Mouse (Mus musculus) ES-E14 (cell line): ENCODE results near the gene Zfhx3. TPM values are rescaled to one million over a fixed set of nuclear protein-coding genes. Genes with fewer than 3 reads are reported as not detected.

Experiments
- DNase-seq: peaks from one replicate; pipeline ENCODE4 v3.0.0-alpha.2; 2013; ENCODE audit warnings: low read depth, low spot score
- H3K27ac ChIP-seq: 2 replicates; pipeline ENCODE4 v1.5.1; 2012; ENCODE audit warnings: low read depth, mild to moderate bottlenecking, low read length, moderate library complexity, mixed read lengths; ENCODE audit not compliant: poor library complexity, insufficient read depth, severe bottlenecking
- H3K36me3 ChIP-seq: 2 replicates; pipeline ENCODE4 v1.6.1; 2012; ENCODE audit warnings: mild to moderate bottlenecking, low read length, moderate library complexity, mixed read lengths; ENCODE audit not compliant: control insufficient read depth, poor library complexity, insufficient read depth, severe bottlenecking
- H3K4me1 ChIP-seq, 2 experiments: fragments of 150-350 bp in 1 of 2; sonication (generic) in 1 of 2; 2 replicates each; pipeline ENCODE4 v1.6.1; 2012; ENCODE audit warnings: low read length in 2 of 2, mild to moderate bottlenecking in 1 of 2, mixed read lengths in 1 of 2; ENCODE audit not compliant: control insufficient read depth in 2 of 2, insufficient read depth in 2 of 2, poor library complexity in 1 of 2
- H3K4me3 ChIP-seq, 2 experiments: fragments of 150-350 bp in 1 of 2; sonication (generic) in 1 of 2; 2 replicates each; pipeline ENCODE4 v1.5.1; 2012; ENCODE audit warnings: low read length in 2 of 2, low read depth in 1 of 2, mild to moderate bottlenecking in 1 of 2, mixed read lengths in 1 of 2; ENCODE audit not compliant: insufficient read depth in 1 of 2, poor library complexity in 1 of 2, severe bottlenecking in 1 of 2
- H3K9ac ChIP-seq: 2 replicates; pipeline ENCODE4 v1.6.1; 2012; ENCODE audit warnings: low read depth, mild to moderate bottlenecking, low read length, mixed read lengths; ENCODE audit not compliant: poor library complexity, insufficient read depth, severe bottlenecking
- H3K9me3 ChIP-seq: fragments of 150-350 bp; sonication (generic); 2 replicates; pipeline ENCODE4 v1.6.1; 2012; ENCODE audit warnings: low read depth, mild to moderate bottlenecking, low read length; ENCODE audit not compliant: control insufficient read depth, insufficient read depth
- CHD2 ChIP-seq: IDR thresholded peaks from 2 replicates; pipeline ENCODE4 v1.6.1; 2014; ENCODE audit warnings: mild to moderate bottlenecking, low read depth, low read length, inconsistent platforms
- HCFC1 ChIP-seq: IDR thresholded peaks from 2 replicates; pipeline ENCODE4 v1.6.1; 2012; ENCODE audit warnings: low read length, inconsistent platforms, borderline replicate concordance; ENCODE audit not compliant: insufficient read depth
- MAFK ChIP-seq: IDR thresholded peaks from 2 replicates; pipeline ENCODE4 v1.6.1; 2014; ENCODE audit warnings: mild to moderate bottlenecking, low read depth, low read length, inconsistent platforms; ENCODE audit not compliant: insufficient read depth
- ZC3H11A ChIP-seq: IDR thresholded peaks from 2 replicates; pipeline ENCODE4 v1.6.1; 2012; ENCODE audit warnings: low read depth, mild to moderate bottlenecking, inconsistent platforms, low read length, borderline replicate concordance
- ZNF384 ChIP-seq: IDR thresholded peaks from 2 replicates; pipeline ENCODE4 v1.6.1; 2012; ENCODE audit warnings: low read depth, low read length, inconsistent platforms
- in situ Hi-C, 2 experiments: fragments of 600-800 bp; cut with MboI; formaldehyde crosslinking; loops; one replicate each; pipeline ENCODE4 v1.15.1; 2025; ENCODE audit warnings: low sequenced_read_pairs in 2 of 2, inconsistent platforms in 1 of 2; ENCODE audit not compliant: unreplicated experiment in 2 of 2
- total RNA-seq: library from RNA; depleted of rRNA; stranded (reverse); fragments of 300-350 nt; gene quantifications from 2 replicates; pipeline ENCODE4 v1.2.3, GENCODE M21; 2012

Zfhx3 gene
- total RNA-seq, 1 experiment, result 8.8 TPM

DNA sequence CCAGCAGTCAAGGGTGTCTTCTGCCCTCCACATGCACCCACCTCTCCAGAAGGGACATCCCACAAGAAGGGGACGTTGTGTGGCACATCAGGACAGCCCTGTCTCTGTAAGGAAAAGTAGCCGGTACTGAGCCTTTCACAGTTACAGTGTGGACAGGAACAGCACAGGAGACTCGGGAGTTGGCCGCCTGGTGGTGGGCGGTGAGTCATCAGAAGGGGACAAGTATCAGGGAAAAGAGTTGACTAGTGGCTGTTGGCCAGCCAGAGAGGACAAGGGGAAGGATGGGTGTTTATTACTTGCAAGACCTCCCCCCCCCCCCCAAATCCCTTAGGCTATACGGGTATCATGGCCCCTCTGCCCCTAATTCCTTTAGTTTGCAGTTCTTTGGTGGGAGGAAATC is 940.9 kb downstream of the Zfhx3 start:
- H3K27ac ChIP-seq, result no peak overlapping the region
- no peak overlapping the region for H3K9ac ChIP-seq
- H3K4me3 ChIP-seq, result no peak overlapping the region
- no peaks in the 10 kb centered on the region for H3K9me3 ChIP-seq
- peaks cover 2% of the 10 kb centered on the region; the same call in 1 of the 2 replicates for H3K36me3 ChIP-seq
- no peak for DNase-seq
- in situ Hi-C loops, result no loop called here
- peaks cover 0 to 8% of the 10 kb centered on the region in 2 experiments; a peak in 1 of 4 replicates for H3K4me1 ChIP-seq
- TF ChIP-seq CHD2, result no peak
- no peak for TF ChIP-seq ZC3H11A
- TF ChIP-seq HCFC1, result no peak
- no peak for TF ChIP-seq MAFK
- TF ChIP-seq ZNF384, result no peak

DNA sequence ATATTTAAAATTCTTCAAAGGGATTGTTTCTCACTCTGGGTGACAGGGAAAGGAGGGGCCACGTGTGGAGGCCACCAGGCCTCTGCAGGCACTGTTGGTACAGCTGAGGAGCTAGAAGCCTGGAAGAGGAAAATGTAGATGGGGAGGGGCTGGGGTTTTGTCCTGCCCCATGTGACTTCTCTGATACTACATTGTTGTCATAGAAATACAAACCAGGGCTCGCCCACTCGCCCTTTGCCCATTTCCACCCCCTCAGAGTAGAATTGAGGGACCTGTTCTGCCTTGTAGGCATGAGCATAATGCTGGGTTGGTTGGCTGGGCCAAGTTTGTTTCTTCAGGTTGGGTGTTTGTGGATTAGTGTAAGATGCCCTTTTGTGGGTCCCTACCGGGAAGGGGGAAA is 942.5 kb downstream of the Zfhx3 start:
- Histone ChIP-seq H3K4me1 (peaks cover 0 to 7% of the 10 kb centered on the region in 2 experiments; a peak in 1 of 4 replicates), H3K9me3 (no peaks in the 10 kb centered on the region), H3K36me3 (peaks cover 2% of the 10 kb centered on the region; the same call in 1 of the 2 replicates), H3K4me3 (no peak overlapping the region), H3K9ac (no peak overlapping the region), H3K27ac (no peak overlapping the region)
- DNase-seq, result no peak
- TF ChIP-seq ZNF384 (no peak), HCFC1 (no peak), CHD2 (no peak)
- in situ Hi-C loops, result no loop called here

DNA sequence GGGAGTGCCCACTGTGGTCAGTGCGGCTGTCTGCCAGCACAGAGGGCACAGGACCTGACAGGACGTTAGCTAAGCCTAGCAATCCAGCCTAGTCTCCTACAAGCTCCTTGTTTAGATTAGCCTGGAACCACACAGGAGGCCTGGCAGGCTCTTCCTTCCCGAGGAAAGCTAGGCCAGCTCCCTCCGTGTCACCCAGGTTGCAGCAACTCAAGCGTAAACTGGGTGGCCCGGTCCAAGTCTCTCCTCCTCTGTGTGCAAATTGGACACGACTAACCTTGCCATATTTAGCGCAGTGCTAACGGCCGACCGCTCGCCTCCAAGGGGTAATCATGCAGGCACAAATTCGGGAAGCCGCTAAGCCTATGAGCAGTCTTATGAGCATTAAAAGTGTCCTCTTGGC is 943.0 kb downstream of the Zfhx3 start:
- Histone ChIP-seq H3K27ac (no peak overlapping the region), H3K4me1 (peaks cover 0 to 6% of the 10 kb centered on the region in 2 experiments; a peak in 1 of 4 replicates), H3K4me3 (no peak overlapping the region), H3K9me3 (no peaks in the 10 kb centered on the region), H3K36me3 (peaks cover 2% of the 10 kb centered on the region; the same call in 1 of the 2 replicates), H3K9ac (no peak overlapping the region)
- in situ Hi-C loops, result no loop called here
- TF ChIP-seq MAFK (no peak), ZC3H11A (no peak), HCFC1 (no peak), ZNF384 (no peak), CHD2 (no peak)
- no peak for DNase-seq

DNA sequence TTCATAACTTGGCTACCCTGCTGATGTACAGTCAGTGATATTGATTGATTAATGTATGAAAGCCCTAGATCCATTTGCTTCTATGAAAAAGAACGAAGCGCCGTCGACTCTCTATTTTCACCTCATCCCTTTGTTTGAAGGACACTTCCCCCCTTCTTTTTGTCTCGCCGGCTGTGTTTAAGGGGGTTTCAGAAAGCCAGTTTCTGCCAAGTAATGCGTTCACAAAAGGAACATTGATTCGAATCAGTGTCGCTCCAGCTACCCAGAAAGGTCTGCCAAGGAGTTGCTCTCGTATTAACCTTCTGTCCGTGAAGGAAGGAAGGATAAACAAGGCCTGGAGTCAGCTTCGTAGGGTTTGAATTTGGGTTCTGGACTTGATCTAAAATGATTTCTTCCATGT is 943.4 kb downstream of the Zfhx3 start:
- H3K9ac ChIP-seq, result no peak overlapping the region
- in situ Hi-C loops, result no loop called here
- TF ChIP-seq ZNF384 (no peak), HCFC1 (no peak), MAFK (no peak), ZC3H11A (no peak), CHD2 (no peak)
- H3K4me1 ChIP-seq, result peaks cover 0 to 6% of the 10 kb centered on the region in 2 experiments; a peak in 1 of 4 replicates
- no peak overlapping the region for H3K4me3 ChIP-seq
- H3K9me3 ChIP-seq, result no peaks in the 10 kb centered on the region
- peaks cover 2% of the 10 kb centered on the region; the same call in 1 of the 2 replicates for H3K36me3 ChIP-seq
- no peak for DNase-seq
- no peak overlapping the region for H3K27ac ChIP-seq

DNA sequence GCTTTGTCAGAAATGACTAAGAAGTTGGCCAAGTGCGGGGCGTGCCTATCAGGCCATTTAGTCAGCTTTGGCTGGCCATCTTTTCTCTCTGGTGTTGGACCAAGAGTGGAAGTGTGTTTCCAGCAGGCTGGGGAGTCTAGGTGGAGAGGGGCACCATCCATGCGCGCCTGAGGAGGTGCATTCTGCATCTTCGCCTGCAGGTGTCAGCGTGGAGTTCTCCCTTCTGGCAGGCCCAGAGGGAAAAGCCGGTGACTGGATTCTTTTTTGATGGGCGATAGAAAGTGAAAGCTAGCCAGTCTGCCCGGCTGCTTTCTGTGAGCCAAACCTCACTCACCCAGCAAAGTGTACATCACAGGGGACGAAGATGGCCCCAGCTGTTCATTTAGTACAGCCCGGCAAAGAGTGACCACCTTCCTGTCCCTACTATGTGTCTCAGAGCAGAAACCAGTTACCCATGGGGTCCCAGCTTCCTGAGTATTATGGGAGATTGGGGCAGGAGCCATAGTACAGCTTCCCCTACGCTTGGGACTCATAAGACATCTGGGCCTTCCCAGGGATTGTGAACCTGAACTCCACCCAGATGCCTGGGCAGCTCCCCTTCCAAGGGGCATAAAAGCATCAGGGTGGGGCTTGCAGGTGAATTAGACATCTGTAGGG is 944.3 kb downstream of the Zfhx3 start:
- Histone ChIP-seq H3K9ac (no peak overlapping the region), H3K36me3 (no peaks in the 10 kb centered on the region; the same call in 1 of the 2 replicates), H3K9me3 (no peaks in the 10 kb centered on the region), H3K4me3 (0 out of 4 replicates have a peak overlapping the region, but pooled peaks of 1 of the 2 experiments have one; percentile 0), H3K4me1 (peaks cover 0 to 6% of the 10 kb centered on the region in 2 experiments; a peak in 1 of 4 replicates), H3K27ac (no peak overlapping the region)
- in situ Hi-C loops, result no loop called here
- DNase-seq, result peak; percentile 53
- TF ChIP-seq ZC3H11A (0 out of 2 replicates have a peak, but pooled peaks have one; percentile 22), ZNF384 (no peak), MAFK (no peak)
